In the genomic region with DNA sequence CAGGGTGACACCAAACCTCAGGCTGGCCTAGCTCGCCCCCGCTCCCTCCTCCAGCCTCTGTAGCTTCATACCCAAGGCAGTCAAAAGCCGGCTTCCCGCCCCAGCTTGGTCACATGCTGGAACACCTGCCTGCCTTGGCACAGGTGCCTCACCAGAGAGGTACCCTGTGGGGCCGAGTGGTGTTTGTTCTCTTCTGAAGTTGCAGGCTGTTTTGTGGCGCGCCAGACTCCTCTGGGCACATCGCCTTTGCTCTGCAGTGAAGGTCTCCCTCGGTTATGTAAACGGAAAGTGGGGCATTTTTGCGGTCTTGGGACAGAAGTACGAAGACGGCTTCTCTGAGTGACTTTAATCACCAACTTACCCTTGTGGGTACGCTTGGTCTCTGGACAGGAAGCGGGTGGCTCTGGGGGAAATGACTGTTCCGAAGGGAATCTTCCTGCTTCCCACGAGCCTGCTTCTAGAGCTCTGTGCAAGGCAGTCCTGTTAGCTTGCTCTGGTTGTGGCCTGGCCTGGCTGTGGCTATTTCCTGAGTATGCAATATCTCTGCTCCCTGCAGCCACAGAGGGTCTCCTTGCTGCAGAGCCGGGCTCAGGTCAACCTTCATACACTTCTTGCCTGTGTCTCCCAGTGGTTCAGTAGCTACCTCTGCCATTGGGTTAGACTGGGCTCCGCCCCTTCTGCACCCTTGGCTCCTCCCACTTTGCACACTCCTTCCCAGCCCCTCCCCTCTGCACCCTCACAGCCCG, we compare ENCODE assay signal across 11 mouse cellular contexts. TPM values are rescaled to one million over a fixed set of nuclear protein-coding genes. Genes with fewer than 3 reads are reported as not detected.
DNase-seq lines count a peak whose midpoint lies in the region; ATAC-seq and TF ChIP-seq lines count a peak whose summit lies in the region.
"Had no signal": no experiment of that assay in that cellular context is flagged by ENCODE, and none has a peak within 500 bp of the region (broad histone marks: within the 10 kb centered on the region; RNA-seq: fewer than 3 reads in every experiment).

No protein-coding gene starts in this region.

- no peak for TF ChIP-seq CTCF in C2C12 (IDR thresholded peaks at IDR 0.05; ENCODE audit: control insufficient read depth, insufficient read depth, insufficient read length)
- no peak for TF ChIP-seq CTCF in heart, postnatal 0 days (IDR thresholded peaks at IDR 0.05; ENCODE audit: low read depth)

- peak overlapping the region; percentile 55 for H3ac ChIP-seq in C2C12 (ENCODE audit: control insufficient read depth, insufficient read length, low read depth)

- 0 out of 2 replicates have a peak, but pooled peaks have one; percentile 20 for ATAC-seq in embryonic facial prominence, embryonic 13.5 days (ENCODE audit: insufficient number of reproducible peaks, insufficient read depth, low FRiP score, low TSS enrichment, low read depth)
- ATAC-seq in heart, postnatal 0 days (ENCODE audit: insufficient read depth, low read depth) = no peak
- ATAC-seq in megakaryocyte progenitor cell, adult 5-6 weeks (replicated peaks; ENCODE audit: poor library complexity) = peak; percentile 86
- no peak for ATAC-seq in midbrain, embryonic 11.5 days (ENCODE audit: low FRiP score)

- no peaks in the 10 kb centered on the region for H3K27me3 ChIP-seq in embryonic facial prominence, embryonic 13.5 days
- no peaks in the 10 kb centered on the region; the same call in 1 of the 2 replicates for H3K27me3 ChIP-seq in embryonic facial prominence, embryonic 10.5 days (replicated peaks; ENCODE audit: low read depth, poor library complexity, severe bottlenecking)
- H3K27me3 ChIP-seq in C2C12 (ENCODE audit: control insufficient read depth, insufficient read depth, insufficient read length) = no peaks in the 10 kb centered on the region
- H3K27me3 ChIP-seq in heart, postnatal 0 days (ENCODE audit: control insufficient read depth, insufficient read depth, low read length) = no peaks in the 10 kb centered on the region
- no peaks in the 10 kb centered on the region for H3K27me3 ChIP-seq in midbrain, embryonic 11.5 days (ENCODE audit: control insufficient read depth, insufficient read depth, low read length)
- H3K27me3 ChIP-seq: limb, embryonic 12.5 days had no signal

- TF ChIP-seq EP300 in heart, postnatal 0 days (IDR thresholded peaks at IDR 0.05; ENCODE audit: low read depth) = no peak

- H3K79me3 ChIP-seq in C2C12 (ENCODE audit: low read depth) = no peaks in the 10 kb centered on the region

- H3K27ac ChIP-seq in embryonic facial prominence, embryonic 13.5 days = no peak overlapping the region
- H3K27ac ChIP-seq in embryonic facial prominence, embryonic 10.5 days (replicated peaks) = no peak overlapping the region
- no peak overlapping the region for H3K27ac ChIP-seq in heart, postnatal 0 days (ENCODE audit: low read depth)
- H3K27ac ChIP-seq in midbrain, embryonic 11.5 days (ENCODE audit: low read depth, low read length) = no peak overlapping the region
- H3K27ac ChIP-seq: limb, embryonic 12.5 days had no signal

- DNase-seq in embryonic facial prominence, embryonic 10.5 days (ENCODE audit: low spot score) = no peak
- peak; percentile 10 for DNase-seq in heart, postnatal 0 days (ENCODE audit: low spot score)
- no peak for DNase-seq in cerebellum, adult 18-20 months
- DNase-seq in layer of hippocampus, adult 11-12 months (ENCODE audit: low spot score) = no peak
- DNase-seq in midbrain, embryonic 11.5 days (ENCODE audit: low spot score, missing footprints) = no peak
- DNase-seq: kidney, adult 9 months; right cerebral cortex, postnatal 25 days had no signal

- no peaks in the 10 kb centered on the region for H3K4me1 ChIP-seq in embryonic facial prominence, embryonic 13.5 days
- H3K4me1 ChIP-seq in embryonic facial prominence, embryonic 10.5 days = no peaks in the 10 kb centered on the region
- no peaks in the 10 kb centered on the region for H3K4me1 ChIP-seq in heart, postnatal 0 days (ENCODE audit: control insufficient read depth, insufficient read depth)
- H3K4me1 ChIP-seq in midbrain, embryonic 11.5 days (ENCODE audit: control insufficient read depth, insufficient read depth, low read length) = no peaks in the 10 kb centered on the region
- H3K4me1 ChIP-seq: limb, embryonic 12.5 days had no signal

- no peaks in the 10 kb centered on the region for H3K79me2 ChIP-seq in C2C12 (ENCODE audit: control insufficient read depth, insufficient read depth)

- H3K4me3 ChIP-seq in embryonic facial prominence, embryonic 13.5 days = no peak overlapping the region
- no peak overlapping the region for H3K4me3 ChIP-seq in embryonic facial prominence, embryonic 10.5 days
- H3K4me3 ChIP-seq in C2C12 (ENCODE audit: insufficient read depth, poor library complexity, severe bottlenecking) = no peak overlapping the region
- H3K4me3 ChIP-seq in heart, postnatal 0 days (ENCODE audit: low read depth, low read length) = no peak overlapping the region
- no peak overlapping the region for H3K4me3 ChIP-seq in midbrain, embryonic 11.5 days (ENCODE audit: low read depth, low read length)
- H3K4me3 ChIP-seq: limb, embryonic 12.5 days had no signal

- H3K36me3 ChIP-seq in embryonic facial prominence, embryonic 13.5 days = no peaks in the 10 kb centered on the region
- H3K36me3 ChIP-seq in embryonic facial prominence, embryonic 10.5 days (replicated peaks) = no peaks in the 10 kb centered on the region
- no peaks in the 10 kb centered on the region for H3K36me3 ChIP-seq in C2C12 (ENCODE audit: control insufficient read depth, insufficient read depth)
- H3K36me3 ChIP-seq in heart, postnatal 0 days (replicated peaks; ENCODE audit: control insufficient read depth, insufficient read depth, low read length) = no peaks in the 10 kb centered on the region
- no peaks in the 10 kb centered on the region for H3K36me3 ChIP-seq in midbrain, embryonic 11.5 days (ENCODE audit: control insufficient read depth, insufficient read depth, low read length)
- H3K36me3 ChIP-seq: limb, embryonic 12.5 days had no signal

- WGBS in embryonic facial prominence, embryonic 13.5 days = 76% methylated on average over 20 of the region's 20 CpGs
- 79% methylated on average over 20 of the region's 20 CpGs for WGBS in embryonic facial prominence, embryonic 10.5 days
- 61% methylated on average over 20 of the region's 20 CpGs for WGBS in heart, postnatal 0 days
- WGBS in midbrain, embryonic 11.5 days = 88% methylated on average over 20 of the region's 20 CpGs

- H3K4me2 ChIP-seq in embryonic facial prominence, embryonic 13.5 days = no peak overlapping the region
- H3K4me2 ChIP-seq in heart, postnatal 0 days (ENCODE audit: low read depth, low read length) = peak overlapping the region; percentile 9; the same call in 1 of the 2 replicates
- no peak overlapping the region for H3K4me2 ChIP-seq in midbrain, embryonic 11.5 days
- H3K4me2 ChIP-seq: limb, embryonic 12.5 days had no signal

- no peak overlapping the region for H3K9ac ChIP-seq in embryonic facial prominence, embryonic 13.5 days
- H3K9ac ChIP-seq in heart, postnatal 0 days (replicated peaks; ENCODE audit: low read depth, low read length) = no peak overlapping the region
- H3K9ac ChIP-seq in midbrain, embryonic 11.5 days (ENCODE audit: low read length) = no peak overlapping the region
- H3K9ac ChIP-seq: limb, embryonic 12.5 days had no signal

- no peaks in the 10 kb centered on the region for H3K9me3 ChIP-seq in embryonic facial prominence, embryonic 13.5 days
- H3K9me3 ChIP-seq in embryonic facial prominence, embryonic 10.5 days = no peaks in the 10 kb centered on the region
- H3K9me3 ChIP-seq in heart, postnatal 0 days (replicated peaks; ENCODE audit: control insufficient read depth, low read length) = no peaks in the 10 kb centered on the region
- no peaks in the 10 kb centered on the region for H3K9me3 ChIP-seq in midbrain, embryonic 11.5 days (ENCODE audit: control insufficient read depth, low read length)
- H3K9me3 ChIP-seq: limb, embryonic 12.5 days had no signal

TF ChIP-seq in C2C12, 6 proteins besides CTCF, POLR2A, EP300 and RAD21:
- TF ChIP-seq USF1 (IDR thresholded peaks at IDR 0.05; ENCODE audit: low read depth) (peak; percentile 45), MYOD1 (IDR thresholded peaks at IDR 0.05; ENCODE audit: control insufficient read depth, insufficient read length, low read depth) (peak; percentile 8), FOSL1 (IDR thresholded peaks at IDR 0.05; ENCODE audit: insufficient read depth, low read length, poor library complexity, severe bottlenecking) (peak; percentile 12), MYOG (IDR thresholded peaks at IDR 0.05; ENCODE audit: control insufficient read depth, extremely low read depth, insufficient read length) (no peak)

RNA-seq across cellular contexts. Expression of gene Adamts2, which starts 36.2 kb away (rescaled TPM):
- polyA plus RNA-seq in embryonic facial prominence, embryonic 13.5 days (2015; fragmentation: Nextera tagmentation; extraction: Ambion mirVana) = 12.0 and 13.8 TPM in 2 replicates
- 0.74 and 1.4 TPM in 2 replicates for polyA plus RNA-seq in embryonic facial prominence, embryonic 10.5 days (2016; fragmentation: Nextera tagmentation; extraction: Ambion mirVana)
- polyA plus RNA-seq in C2C12 (2012; fragmentation: generic; extraction: Trizol) = 2.9 TPM
- total RNA-seq in heart, postnatal 0 days (2014; rRNA removed; ENCODE audit: low replicate concordance) = 19.0 and 19.4 TPM in 2 replicates
- 8.7 and 9.1 TPM in 2 replicates for polyA plus RNA-seq in heart, postnatal 0 days (2015; fragmentation: Nextera tagmentation; extraction: Ambion mirVana)
- 0.17 TPM in 1 of 2 replicates, not detected in the other for total RNA-seq in megakaryocyte progenitor cell, adult 5-6 weeks (2015)
- not detected in 2 replicates for total RNA-seq in megakaryocyte progenitor cell, adult 5-6 weeks (2017)
- 0.73 and 0.87 TPM in 2 replicates for polyA plus RNA-seq in midbrain, embryonic 11.5 days (2014; fragmentation: Nextera tagmentation; extraction: Ambion mirVana)

Comparison
In these comparisons a context has a peak if more than half of its experiments do, and no peak if none do; other contexts are left out.
1. ATAC-seq: peak in embryonic facial prominence, embryonic 13.5 days (single experiment) and megakaryocyte progenitor cell, adult 5-6 weeks (single experiment); none in heart, postnatal 0 days (single experiment) and midbrain, embryonic 11.5 days (single experiment).